Mouse (Mus musculus) spleen, postnatal 14 days (tissue): ENCODE data around the gene Kcna2.
A peak's percentile ranks its signal among the peaks of the same experiment; 100 is the strongest.

Experiments used
- DNase-seq, 2 experiments: peaks; one replicate each; pipeline ENCODE4 v3.0.0; 2021 to 2022; ENCODE audit warnings: low spot score in 2 of 2

Gene Kcna2

GRCm38 (mm10) chr3:107101787-107102651 lies 1.1 kb downstream of the Kcna2 start:
- DNase-seq: no peak

GRCm38 (mm10) chr3:107103041-107103440 lies 2.1 kb downstream of the Kcna2 start:
- DNase-seq: no peak

GRCm38 (mm10) chr3:107103462-107103861 lies 2.5 kb downstream of the Kcna2 start:
- no peak for DNase-seq

GRCm38 (mm10) chr3:107105986-107106385 lies 5.0 kb downstream of the Kcna2 start:
- no peak for DNase-seq

- DNase-seq: no peak
These were observed 11.6 kb downstream of the Kcna2 start for GRCm38 (mm10) chr3:107112498-107112897.

- DNase-seq: no peak
These were observed 12.2 kb downstream of the Kcna2 start for GRCm38 (mm10) chr3:107112932-107113659.

GRCm38 (mm10) chr3:107113771-107114737 lies 13.1 kb downstream of the Kcna2 start:
- DNase-seq: no peak

- no peak for DNase-seq
These were observed 14.0 kb downstream of the Kcna2 start for GRCm38 (mm10) chr3:107114941-107115340.

- DNase-seq: no peak
These were observed 14.8 kb downstream of the Kcna2 start for GRCm38 (mm10) chr3:107115746-107116145.

- DNase-seq: no peak
These were observed 19.1 kb downstream of the Kcna2 start for GRCm38 (mm10) chr3:107119864-107120564.

GRCm38 (mm10) chr3:107122306-107122705 lies 21.4 kb downstream of the Kcna2 start:
- DNase-seq: no peak

GRCm38 (mm10) chr3:107127667-107128066 lies 26.7 kb downstream of the Kcna2 start:
- no peak for DNase-seq

- DNase-seq: no peak
These were observed 27.5 kb downstream of the Kcna2 start for GRCm38 (mm10) chr3:107128421-107128820.

- no peak for DNase-seq
These were observed 28.3 kb downstream of the Kcna2 start for GRCm38 (mm10) chr3:107129251-107129650.

- DNase-seq: no peak
These were observed 29.8 kb downstream of the Kcna2 start for GRCm38 (mm10) chr3:107130661-107131326.

GRCm38 (mm10) chr3:107131846-107132245 lies 30.9 kb downstream of the Kcna2 start:
- DNase-seq: no peak

GRCm38 (mm10) chr3:107132651-107133050 lies 31.7 kb downstream of the Kcna2 start:
- no peak for DNase-seq

GRCm38 (mm10) chr3:107134457-107134856 lies 33.5 kb downstream of the Kcna2 start:
- no peak for DNase-seq

GRCm38 (mm10) chr3:107147126-107147525 lies 46.2 kb downstream of the Kcna2 start:
- no peak for DNase-seq

GRCm38 (mm10) chr3:107149006-107149405 lies 48.1 kb downstream of the Kcna2 start:
- DNase-seq: peak in 1 of 2 experiments; percentile 14

GRCm38 (mm10) chr3:107150469-107150868 lies 49.5 kb downstream of the Kcna2 start:
- DNase-seq: no peak
